Mouse (Mus musculus) erythroblast, embryonic 14.5 days (primary cell): ENCODE results near the gene Fkbp5. TPM values are rescaled to one million over a fixed set of nuclear protein-coding genes. Genes with fewer than 3 reads are reported as not detected.

Source experiments
- H3K27me3 ChIP-seq: 2 replicates; pipeline ENCODE4 v1.6.1; 2012; ENCODE audit warnings: inconsistent platforms; ENCODE audit not compliant: control insufficient read depth
- H3K36me3 ChIP-seq: 2 replicates; pipeline ENCODE4 v1.6.1; 2012; ENCODE audit warnings: mild to moderate bottlenecking, inconsistent platforms; ENCODE audit not compliant: control insufficient read depth
- H3K4me1 ChIP-seq: 2 replicates; pipeline ENCODE4 v1.6.1; 2012; ENCODE audit warnings: inconsistent platforms; ENCODE audit not compliant: control insufficient read depth
- H3K4me3 ChIP-seq: replicated peaks from 2 replicates; pipeline ENCODE3; 2012; ENCODE audit warnings: moderate library complexity, mild to moderate bottlenecking, inconsistent platforms
- H3K9me3 ChIP-seq: 2 replicates; pipeline ENCODE4 v1.6.1; 2012; ENCODE audit warnings: low read length, inconsistent platforms, mixed read lengths; ENCODE audit not compliant: control insufficient read depth
- GATA1 ChIP-seq: IDR thresholded peaks from 2 replicates; pipeline ENCODE4 v1.6.1; 2012; ENCODE audit warnings: low read length, inconsistent platforms, mixed read lengths
- TAL1 ChIP-seq: IDR thresholded peaks from 3 replicates; pipeline ENCODE4 v1.6.1; 2012; ENCODE audit warnings: low read length, inconsistent platforms, mixed read lengths
- polyA plus RNA-seq: library from polyadenylated mRNA; stranded (reverse); fragments of >175 nt; gene quantifications from 2 replicates; pipeline ENCODE4 v1.2.3, GENCODE M21; 2012

Fkbp5 gene
- polyA plus RNA-seq, 1 experiment: 0.32 TPM

DNA sequence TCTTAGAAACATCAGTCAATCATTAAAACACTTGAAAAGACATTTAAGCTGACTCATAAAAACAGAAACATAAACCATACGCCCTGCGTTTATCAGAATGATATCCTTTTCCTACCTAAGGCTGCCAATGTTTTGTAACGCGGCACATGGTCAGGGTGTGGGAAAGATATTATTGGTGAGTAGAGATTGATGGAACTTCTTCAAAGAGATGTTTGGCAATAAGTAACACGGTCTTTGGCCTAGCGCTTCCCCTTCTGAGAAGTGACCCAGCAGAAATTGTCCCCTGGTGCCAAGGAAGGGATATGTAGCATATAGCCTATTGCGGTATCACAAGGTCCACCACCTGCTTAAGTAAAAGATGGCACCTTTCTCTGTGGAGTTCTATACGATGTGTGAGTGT is 21.5 kb downstream of the Fkbp5 start:
- Histone ChIP-seq H3K36me3 (no peaks in the 10 kb centered on the region), H3K4me1 (no peaks in the 10 kb centered on the region), H3K27me3 (no peaks in the 10 kb centered on the region; the same call in 1 of the 2 replicates), H3K4me3 (no peak overlapping the region), H3K9me3 (no peaks in the 10 kb centered on the region)
- TF ChIP-seq TAL1 (no peak), GATA1 (no peak)

DNA sequence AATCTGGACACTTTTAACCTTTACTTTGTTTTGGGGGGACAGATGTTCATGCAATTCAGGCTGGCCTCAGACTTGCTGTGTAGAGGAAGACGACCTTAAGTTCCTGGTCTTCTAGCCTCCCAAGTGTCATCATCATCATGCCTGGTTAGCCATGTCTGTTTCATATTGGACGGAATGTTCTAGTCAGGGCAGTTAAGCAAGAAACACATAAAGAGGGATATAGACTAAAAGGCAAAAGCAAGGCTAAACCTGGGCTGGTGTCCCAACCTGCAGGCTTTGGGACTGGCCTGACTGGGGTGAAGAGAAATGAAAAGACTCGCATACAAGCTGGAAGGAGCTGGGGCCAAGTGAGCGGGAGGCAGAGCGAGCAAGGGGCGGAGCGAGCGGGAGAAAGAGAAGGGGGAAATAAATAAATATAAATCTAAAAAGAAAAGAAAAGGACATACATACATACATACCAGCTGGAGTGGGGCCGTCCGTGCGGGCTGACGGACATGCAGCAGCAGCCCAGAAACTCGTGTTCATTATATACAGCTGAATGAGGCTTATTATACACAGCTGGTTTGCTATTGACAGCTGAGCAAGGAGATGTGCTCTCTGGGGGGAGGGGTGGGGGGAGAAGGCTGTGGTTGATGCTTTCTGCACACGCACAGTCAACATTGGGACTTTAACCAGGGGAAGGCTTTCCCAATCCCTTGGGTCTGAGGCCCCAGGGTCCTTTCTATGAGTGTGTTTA is 26.1 kb downstream of the Fkbp5 start:
- H3K4me3 ChIP-seq: no peak overlapping the region
- no peak for TF ChIP-seq GATA1
- no peak for TF ChIP-seq TAL1
- peaks cover 4% of the 10 kb centered on the region for H3K9me3 ChIP-seq
- no peaks in the 10 kb centered on the region for H3K36me3 ChIP-seq
- peaks cover 4% of the 10 kb centered on the region for H3K27me3 ChIP-seq
- peaks cover 3% of the 10 kb centered on the region for H3K4me1 ChIP-seq

DNA sequence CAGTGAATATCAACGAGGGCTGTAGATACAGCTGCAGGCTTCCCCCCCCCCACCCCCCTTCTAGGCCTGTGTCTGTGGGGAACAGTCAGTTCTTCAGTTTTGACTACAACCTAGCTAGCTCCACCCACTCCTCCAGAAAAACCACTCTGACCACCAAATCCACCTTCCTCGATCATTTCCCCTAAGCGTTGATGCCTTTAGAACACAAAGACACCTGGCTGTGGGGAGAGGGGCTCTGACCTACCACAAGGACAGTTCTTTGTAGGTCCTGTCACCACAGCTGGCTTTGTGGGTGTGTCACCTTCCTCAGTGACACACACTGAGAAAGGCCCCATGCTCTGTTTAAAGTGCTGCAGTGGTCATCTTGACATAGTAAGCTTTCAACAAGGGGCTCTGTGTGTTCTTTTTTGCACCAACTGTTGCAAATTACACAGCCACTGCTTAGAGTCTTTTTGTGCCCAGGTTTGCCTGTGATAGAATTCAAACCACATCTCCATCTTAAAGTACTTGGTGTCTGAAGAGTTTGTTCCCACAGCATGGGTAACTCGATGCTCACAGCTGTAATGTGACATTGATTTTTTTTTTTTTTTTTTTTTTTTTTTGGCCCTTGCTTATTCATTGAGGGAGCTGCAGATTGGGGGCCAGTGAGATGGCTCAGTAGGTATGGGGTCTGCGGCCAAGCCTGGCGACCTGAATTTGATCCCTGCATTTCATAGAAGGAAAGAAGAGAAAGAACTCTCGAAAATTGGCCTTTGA is 28.9 kb downstream of the Fkbp5 start:
- Histone ChIP-seq H3K4me3 (no peak overlapping the region), H3K4me1 (peaks cover 18% of the 10 kb centered on the region), H3K36me3 (no peaks in the 10 kb centered on the region), H3K9me3 (peaks cover 6% of the 10 kb centered on the region), H3K27me3 (peaks cover 21% of the 10 kb centered on the region)
- no peak for TF ChIP-seq TAL1
- TF ChIP-seq GATA1: no peak

DNA sequence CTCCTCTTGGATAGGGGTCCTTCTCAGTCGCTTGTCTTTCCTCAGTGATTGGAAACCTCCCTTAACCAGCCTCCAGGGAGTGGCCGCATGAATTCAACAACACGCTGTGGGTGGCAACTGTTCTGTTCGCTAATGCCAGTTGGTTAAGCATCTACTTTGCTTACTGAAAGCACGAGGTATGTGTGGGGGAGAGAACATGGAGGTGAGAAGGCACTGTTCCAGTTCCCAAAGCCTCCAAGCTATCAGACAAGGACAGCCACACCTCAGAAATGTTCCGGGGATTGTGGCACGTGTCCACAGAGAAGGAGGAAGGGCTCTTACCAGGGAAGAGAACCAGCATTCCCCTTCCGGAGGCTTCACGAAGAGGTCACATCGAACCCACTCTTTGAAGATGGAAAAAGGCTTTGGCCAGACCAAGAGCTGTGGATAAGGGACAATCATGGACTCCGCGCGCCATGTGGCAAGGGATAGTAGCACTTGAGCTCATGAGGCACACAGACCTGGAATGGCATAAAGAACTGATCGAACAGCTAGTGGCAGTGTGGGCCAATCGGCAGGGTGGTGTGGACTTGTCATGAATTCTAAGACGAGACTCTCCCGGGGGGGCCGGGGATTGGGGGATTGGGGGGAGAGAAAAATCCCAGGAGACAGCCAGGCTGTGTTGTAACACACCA is 29.6 kb downstream of the Fkbp5 start:
- peaks cover 6% of the 10 kb centered on the region for H3K9me3 ChIP-seq
- no peak for TF ChIP-seq TAL1
- no peak for TF ChIP-seq GATA1
- peaks cover 21% of the 10 kb centered on the region for H3K27me3 ChIP-seq
- H3K4me1 ChIP-seq: peaks cover 18% of the 10 kb centered on the region
- no peak overlapping the region for H3K4me3 ChIP-seq
- no peaks in the 10 kb centered on the region for H3K36me3 ChIP-seq

DNA sequence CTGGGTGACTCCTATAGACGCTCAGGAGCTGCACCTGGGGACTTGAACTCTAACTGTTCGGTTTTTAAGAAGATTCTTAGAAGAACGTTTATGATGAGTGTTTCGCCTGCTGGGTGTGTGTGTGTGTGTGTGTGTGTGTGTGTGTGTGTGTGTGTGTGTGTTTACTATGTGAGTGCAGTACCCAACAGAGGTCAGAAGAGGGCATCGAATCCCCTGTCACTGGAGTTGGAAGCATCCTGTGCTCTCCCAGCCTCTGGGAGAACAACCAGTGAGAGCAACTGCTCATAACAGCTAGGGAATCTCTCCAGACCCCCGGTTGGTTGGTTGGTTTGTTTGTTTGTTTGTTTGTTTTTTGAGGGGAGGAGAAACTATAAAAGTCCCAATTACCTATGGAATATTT is 30.6 kb downstream of the Fkbp5 start:
- no peak overlapping the region for H3K4me3 ChIP-seq
- H3K27me3 ChIP-seq: peaks cover 21% of the 10 kb centered on the region
- H3K9me3 ChIP-seq: peaks cover 6% of the 10 kb centered on the region
- H3K4me1 ChIP-seq: peaks cover 18% of the 10 kb centered on the region
- no peaks in the 10 kb centered on the region for H3K36me3 ChIP-seq
- TF ChIP-seq TAL1 (no peak), GATA1 (no peak)

DNA sequence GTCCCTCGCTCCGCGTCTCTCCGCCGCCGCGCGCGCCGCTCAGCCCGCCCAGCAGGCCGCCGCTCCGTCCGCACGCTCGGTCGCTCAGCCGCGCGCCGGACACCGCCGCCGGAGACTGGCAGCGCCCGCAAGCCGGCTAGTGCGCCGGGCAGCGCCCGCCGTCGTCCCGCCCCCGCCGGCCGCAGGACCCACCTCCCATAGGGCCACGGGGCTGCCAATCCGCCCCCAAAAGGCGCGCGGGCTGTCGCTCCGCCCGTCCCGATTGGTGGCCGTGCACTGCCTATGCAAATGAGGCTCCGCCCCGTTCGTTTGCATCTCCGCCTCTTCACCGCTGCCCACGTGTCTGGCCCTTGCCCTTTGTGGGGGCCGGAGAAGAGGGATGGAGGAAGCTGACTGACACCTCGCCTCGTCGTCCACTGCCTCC is 31.3 kb downstream of the Fkbp5 start:
- TF ChIP-seq GATA1 (no peak), TAL1 (no peak)
- H3K4me1 ChIP-seq: peaks cover 18% of the 10 kb centered on the region
- H3K4me3 ChIP-seq: peak overlapping the region; percentile 81
- peaks cover 21% of the 10 kb centered on the region for H3K27me3 ChIP-seq
- no peaks in the 10 kb centered on the region for H3K36me3 ChIP-seq
- peaks cover 6% of the 10 kb centered on the region for H3K9me3 ChIP-seq

DNA sequence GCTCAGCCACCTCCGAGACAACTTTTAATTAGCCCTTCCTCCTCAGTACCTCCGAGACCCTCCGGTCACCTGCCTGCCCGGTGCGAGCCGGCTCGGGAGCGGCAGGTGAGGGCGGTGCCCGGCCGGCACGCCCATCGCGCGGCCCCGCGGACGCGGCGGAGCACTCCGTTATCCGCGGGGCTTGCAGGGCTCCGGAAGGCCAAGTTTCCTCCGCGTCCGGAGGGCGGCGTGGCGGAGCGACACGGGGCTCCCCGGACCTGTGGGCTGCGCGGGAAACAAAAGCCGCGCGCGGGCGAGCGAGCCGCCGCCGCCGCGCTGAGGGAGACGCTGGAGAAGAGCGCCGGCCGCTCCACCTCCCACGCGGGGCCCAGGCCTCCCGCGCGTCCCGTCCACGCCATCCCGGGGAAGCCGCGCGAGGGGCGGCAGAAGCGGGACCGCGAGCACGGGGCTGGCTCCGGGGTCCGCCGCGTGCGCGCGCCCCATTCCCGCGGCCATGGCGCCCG is 31.8 kb downstream of the Fkbp5 start:
- H3K27me3 ChIP-seq: peaks cover 21% of the 10 kb centered on the region
- no peaks in the 10 kb centered on the region for H3K36me3 ChIP-seq
- TF ChIP-seq TAL1 (no peak), GATA1 (no peak)
- H3K4me1 ChIP-seq: peaks cover 18% of the 10 kb centered on the region
- H3K9me3 ChIP-seq: peaks cover 6% of the 10 kb centered on the region
- H3K4me3 ChIP-seq: peak overlapping the region; percentile 81

DNA sequence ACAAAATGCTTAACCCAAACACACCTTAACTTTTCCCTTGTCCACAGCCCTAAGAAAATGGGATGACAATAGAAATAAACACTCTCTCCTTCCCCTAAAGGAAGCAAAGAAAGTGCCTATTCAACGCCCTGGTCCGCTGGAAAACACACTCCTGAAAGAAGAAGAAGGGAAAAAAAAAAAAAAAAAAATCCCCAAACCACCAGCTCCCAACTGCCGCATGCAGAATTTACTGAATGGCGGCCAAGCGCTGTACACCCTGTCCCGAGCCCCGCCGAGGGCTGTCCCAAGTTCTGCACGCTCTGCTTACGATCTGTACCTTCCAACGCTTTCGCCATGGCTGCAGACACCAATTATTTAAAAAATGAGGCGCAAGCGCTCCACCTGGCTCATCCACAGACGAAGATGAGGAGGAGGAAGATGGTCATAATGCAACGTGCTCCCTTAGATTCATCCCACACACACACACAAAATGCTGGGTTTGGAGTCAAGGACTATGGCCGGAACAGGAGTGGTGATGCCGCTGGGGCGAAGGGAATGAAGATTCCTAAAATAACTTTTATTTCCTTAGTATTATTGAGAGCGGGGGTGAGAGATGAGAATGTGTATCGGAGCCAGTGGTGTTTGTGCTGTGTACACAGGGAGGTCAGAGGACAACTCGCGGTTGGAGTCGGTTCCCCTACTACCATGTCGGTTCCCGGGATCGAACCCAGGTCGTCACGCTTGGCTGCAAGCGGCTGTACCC is 32.5 kb downstream of the Fkbp5 start:
- peaks cover 6% of the 10 kb centered on the region for H3K9me3 ChIP-seq
- peaks cover 21% of the 10 kb centered on the region for H3K27me3 ChIP-seq
- TF ChIP-seq TAL1 (no peak), GATA1 (no peak)
- no peaks in the 10 kb centered on the region for H3K36me3 ChIP-seq
- H3K4me1 ChIP-seq: peaks cover 18% of the 10 kb centered on the region
- peak overlapping the region; percentile 81 for H3K4me3 ChIP-seq
